In genomic region chr15:100056397-100056908, GRCm38 (mm10) we compare ENCODE assay signal across 24 mouse cellular contexts. TPM values are rescaled to one million over a fixed set of nuclear protein-coding genes. Genes with fewer than 3 reads are reported as not detected.
DNase-seq lines count a peak whose midpoint lies in the region; ATAC-seq and TF ChIP-seq lines count a peak whose summit lies in the region.
"Had no signal": no experiment of that assay in that cellular context is flagged by ENCODE, and none has a peak within 500 bp of the region (broad histone marks: within the 10 kb centered on the region; RNA-seq: fewer than 3 reads in every experiment).

No protein-coding gene starts in this region.

- no peak for TF ChIP-seq POLR2A in olfactory bulb, adult 2 months (IDR thresholded peaks at IDR 0.05; ENCODE audit: insufficient read depth, low read depth, low read length)
- no peak for TF ChIP-seq POLR2A in heart, adult 2 months (IDR thresholded peaks at IDR 0.05; ENCODE audit: insufficient read depth, low read depth, low read length)

- TF ChIP-seq CTCF in midbrain, postnatal 0 days (IDR thresholded peaks at IDR 0.05), result no peak
- TF ChIP-seq CTCF in olfactory bulb, adult 2 months (IDR thresholded peaks at IDR 0.05; ENCODE audit: insufficient read depth, low read depth, low read length), result no peak
- TF ChIP-seq CTCF in heart, adult 2 months (IDR thresholded peaks at IDR 0.05), result no peak

- H3K27me3 ChIP-seq in midbrain, postnatal 0 days (ENCODE audit: insufficient read depth, low read length), result no peaks in the 10 kb centered on the region
- no peaks in the 10 kb centered on the region for H3K27me3 ChIP-seq in midbrain, embryonic 16.5 days (ENCODE audit: control insufficient read depth, insufficient read depth, low read depth, low read length)
- no peaks in the 10 kb centered on the region for H3K27me3 ChIP-seq in forebrain, embryonic 12.5 days
- H3K27me3 ChIP-seq in heart, adult 2 months (ENCODE audit: control insufficient read depth, insufficient read depth, low read length), result no peaks in the 10 kb centered on the region
- H3K27me3 ChIP-seq: embryonic facial prominence, embryonic 12.5 days; heart, embryonic 15.5 days had no signal

- TF ChIP-seq EP300 in heart, adult 2 months (IDR thresholded peaks at IDR 0.05; ENCODE audit: insufficient read depth, low read depth, low read length), result no peak

- WGBS in midbrain, postnatal 0 days, result 85% methylated on average over 7 of the region's 7 CpGs
- 85% methylated on average over 7 of the region's 7 CpGs for WGBS in midbrain, embryonic 16.5 days
- WGBS in olfactory bulb, adult 2 months, result 56% methylated on average over 7 of the region's 7 CpGs
- WGBS in forebrain, embryonic 12.5 days, result 90% methylated on average over 7 of the region's 7 CpGs
- 72% methylated on average over 7 of the region's 7 CpGs for WGBS in heart, adult 2 months

- peaks cover 18% of the 10 kb centered on the region for H3K79me2 ChIP-seq in heart, adult 2 months (replicated peaks; ENCODE audit: control insufficient read depth, insufficient read depth, low read length)

- no peak overlapping the region for H3K4me2 ChIP-seq in midbrain, postnatal 0 days (ENCODE audit: low read depth, low read length, poor library complexity, severe bottlenecking)
- H3K4me2 ChIP-seq in midbrain, embryonic 16.5 days (ENCODE audit: low read length), result no peak overlapping the region
- no peak overlapping the region for H3K4me2 ChIP-seq in forebrain, embryonic 12.5 days
- H3K4me2 ChIP-seq: embryonic facial prominence, embryonic 12.5 days; heart, embryonic 15.5 days; hindbrain, embryonic 14.5 days had no signal

- DNase-seq in adrenal gland, postnatal 14 days, result peak; percentile 29
- no peak for DNase-seq in adrenal gland, adult 18-20 months (ENCODE audit: low spot score in 2 of 2)
- DNase-seq in midbrain, postnatal 0 days (ENCODE audit: low spot score), result peak; percentile 29
- no peak for DNase-seq in heart, adult 2 months
- DNase-seq: adrenal gland, adult 2 months; cerebellum, adult 9-10 months; gastrocnemius, postnatal 36 days; heart, postnatal 4 days; kidney, adult 8-10 months; kidney, postnatal 14 days; right cerebral cortex, postnatal 14 days; spleen, adult 18-20 months; thymus, postnatal 25 days had no signal

- H3K9me3 ChIP-seq in midbrain, postnatal 0 days (ENCODE audit: low read length), result no peaks in the 10 kb centered on the region
- H3K9me3 ChIP-seq in midbrain, embryonic 16.5 days (replicated peaks; ENCODE audit: control insufficient read depth, low read length, poor library complexity, severe bottlenecking), result no peaks in the 10 kb centered on the region
- no peaks in the 10 kb centered on the region for H3K9me3 ChIP-seq in forebrain, embryonic 12.5 days
- H3K9me3 ChIP-seq: embryonic facial prominence, embryonic 12.5 days; heart, embryonic 15.5 days; midbrain, embryonic 10.5 days had no signal

- intact Hi-C loops in heart, adult 2 months (cut with DNase I), result no loop called here

- no peak overlapping the region for H3K27ac ChIP-seq in midbrain, postnatal 0 days (ENCODE audit: low read depth, low read length)
- H3K27ac ChIP-seq in midbrain, embryonic 16.5 days (ENCODE audit: low read length), result no peak overlapping the region
- H3K27ac ChIP-seq in olfactory bulb, adult 2 months (ENCODE audit: insufficient read depth, low read depth, low read length), result peak overlapping the region; percentile 38; the same call in 1 of the 2 replicates
- no peak overlapping the region for H3K27ac ChIP-seq in forebrain, embryonic 12.5 days
- no peak overlapping the region for H3K27ac ChIP-seq in heart, adult 2 months
- H3K27ac ChIP-seq: embryonic facial prominence, embryonic 12.5 days; heart, embryonic 15.5 days; hindbrain, embryonic 14.5 days; layer of hippocampus, adult 2 months; macrophage; midbrain, embryonic 10.5 days had no signal

- H3K4me3 ChIP-seq in midbrain, postnatal 0 days (ENCODE audit: low read depth, low read length), result no peak overlapping the region
- H3K4me3 ChIP-seq in midbrain, embryonic 16.5 days (ENCODE audit: low read depth, low read length), result no peak overlapping the region
- no peak overlapping the region for H3K4me3 ChIP-seq in olfactory bulb, adult 2 months (ENCODE audit: insufficient read depth, low read depth, low read length)
- H3K4me3 ChIP-seq in forebrain, embryonic 12.5 days (replicated peaks), result no peak overlapping the region
- no peak overlapping the region for H3K4me3 ChIP-seq in heart, adult 2 months
- H3K4me3 ChIP-seq: embryonic facial prominence, embryonic 12.5 days; heart, embryonic 15.5 days; layer of hippocampus, adult 2 months; midbrain, embryonic 10.5 days had no signal

- H3K4me1 ChIP-seq in midbrain, postnatal 0 days (ENCODE audit: insufficient read depth, low read length), result no peaks in the 10 kb centered on the region
- H3K4me1 ChIP-seq in midbrain, embryonic 16.5 days (ENCODE audit: control insufficient read depth, insufficient read depth, low read length), result peaks cover 12% of the 10 kb centered on the region
- H3K4me1 ChIP-seq in olfactory bulb, adult 2 months (ENCODE audit: control insufficient read depth, insufficient read depth, low read length), result peaks cover 24% of the 10 kb centered on the region
- H3K4me1 ChIP-seq in forebrain, embryonic 12.5 days, result peaks cover 23% of the 10 kb centered on the region
- H3K4me1 ChIP-seq in heart, adult 2 months (ENCODE audit: control insufficient read depth, insufficient read depth, low read length), result peaks cover 14% of the 10 kb centered on the region
- H3K4me1 ChIP-seq: embryonic facial prominence, embryonic 12.5 days had no signal

- no peak overlapping the region for H3K9ac ChIP-seq in midbrain, postnatal 0 days (replicated peaks; ENCODE audit: low read length, poor library complexity, severe bottlenecking)
- no peak overlapping the region for H3K9ac ChIP-seq in midbrain, embryonic 16.5 days (ENCODE audit: low read depth, low read length)
- no peak overlapping the region for H3K9ac ChIP-seq in forebrain, embryonic 12.5 days
- no peak overlapping the region for H3K9ac ChIP-seq in heart, adult 2 months (ENCODE audit: low read depth, low read length)
- H3K9ac ChIP-seq: embryonic facial prominence, embryonic 12.5 days; heart, embryonic 15.5 days; hindbrain, embryonic 14.5 days had no signal

- ATAC-seq in midbrain, postnatal 0 days (ENCODE audit: low FRiP score), result no peak
- no peak for ATAC-seq in midbrain, embryonic 16.5 days
- no peak for ATAC-seq in forebrain, embryonic 12.5 days (ENCODE audit: low FRiP score)
- ATAC-seq: inflammation-experienced regulatory T-cells, adult 6 months; lung, postnatal 0 days had no signal

- no peaks in the 10 kb centered on the region for H3K36me3 ChIP-seq in midbrain, postnatal 0 days (ENCODE audit: insufficient read depth, low read length)
- no peaks in the 10 kb centered on the region for H3K36me3 ChIP-seq in midbrain, embryonic 16.5 days (ENCODE audit: control insufficient read depth, insufficient read depth, low read length)
- no peaks in the 10 kb centered on the region for H3K36me3 ChIP-seq in forebrain, embryonic 12.5 days (replicated peaks)
- H3K36me3 ChIP-seq in heart, adult 2 months (ENCODE audit: control insufficient read depth, insufficient read depth, low read length), result no peaks in the 10 kb centered on the region; the same call in 1 of the 2 replicates
- H3K36me3 ChIP-seq: heart, embryonic 15.5 days had no signal

RNA-seq across cellular contexts. Expression of gene Dip2b, which starts 18.0 kb away (rescaled TPM):
- total RNA-seq in adrenal gland, postnatal 14 days (2021), result 18.5 and 22.3 TPM in 2 replicates
- 10 to 100 TPM; 13.2 to 13.3 TPM for total RNA-seq in adrenal gland, adult 18-20 months (2021)
- 44.1 and 44.8 TPM in 2 replicates for total RNA-seq in midbrain, postnatal 0 days (2014; rRNA removed)
- 8.0 and 10.5 TPM in 2 replicates for polyA plus RNA-seq in midbrain, postnatal 0 days (2015; fragmentation: Nextera tagmentation; extraction: Ambion mirVana)
- 16.5 and 18.3 TPM in 2 replicates for polyA plus RNA-seq in midbrain, embryonic 16.5 days (2015; fragmentation: Nextera tagmentation; extraction: Ambion mirVana)
- 51.2 TPM in 1 of 2 replicates, not detected in the other for polyA plus RNA-seq in olfactory bulb, adult 2 months (2012; ENCODE audit: insufficient read depth, insufficient read length, low replicate concordance, missing spikeins)
- polyA plus RNA-seq in forebrain, embryonic 12.5 days (2016; fragmentation: Nextera tagmentation; extraction: Ambion mirVana), result 25.8 and 27.3 TPM in 2 replicates
- total RNA-seq in heart, adult 2 months (2021), result 10 to 100 TPM; 18.6 to 19.5 TPM
- polyA plus RNA-seq in heart, adult 2 months (2012; rRNA removed), result 11.2 and 16.9 TPM in 2 replicates

Comparison
In these comparisons a context has a peak if more than half of its experiments do, and no peak if none do; other contexts are left out.
1. DNase-seq: peak in adrenal gland, postnatal 14 days (single experiment) and midbrain, postnatal 0 days (single experiment); none in adrenal gland, adult 18-20 months (0 of 2) and heart, adult 2 months (0 of 2).